Mouse (Mus musculus) right cerebral cortex, postnatal 14 days (tissue): ENCODE results near the gene Rph3a.
"Not testable (repeated sequence)": the region's sequence is repeated elsewhere in the genome, so short reads cannot be mapped to it uniquely, and the experiment has no call there.

Experiments used
- DNase-seq: peaks from one replicate; pipeline ENCODE4 v3.0.0; 2022

Gene Rph3a

DNA sequence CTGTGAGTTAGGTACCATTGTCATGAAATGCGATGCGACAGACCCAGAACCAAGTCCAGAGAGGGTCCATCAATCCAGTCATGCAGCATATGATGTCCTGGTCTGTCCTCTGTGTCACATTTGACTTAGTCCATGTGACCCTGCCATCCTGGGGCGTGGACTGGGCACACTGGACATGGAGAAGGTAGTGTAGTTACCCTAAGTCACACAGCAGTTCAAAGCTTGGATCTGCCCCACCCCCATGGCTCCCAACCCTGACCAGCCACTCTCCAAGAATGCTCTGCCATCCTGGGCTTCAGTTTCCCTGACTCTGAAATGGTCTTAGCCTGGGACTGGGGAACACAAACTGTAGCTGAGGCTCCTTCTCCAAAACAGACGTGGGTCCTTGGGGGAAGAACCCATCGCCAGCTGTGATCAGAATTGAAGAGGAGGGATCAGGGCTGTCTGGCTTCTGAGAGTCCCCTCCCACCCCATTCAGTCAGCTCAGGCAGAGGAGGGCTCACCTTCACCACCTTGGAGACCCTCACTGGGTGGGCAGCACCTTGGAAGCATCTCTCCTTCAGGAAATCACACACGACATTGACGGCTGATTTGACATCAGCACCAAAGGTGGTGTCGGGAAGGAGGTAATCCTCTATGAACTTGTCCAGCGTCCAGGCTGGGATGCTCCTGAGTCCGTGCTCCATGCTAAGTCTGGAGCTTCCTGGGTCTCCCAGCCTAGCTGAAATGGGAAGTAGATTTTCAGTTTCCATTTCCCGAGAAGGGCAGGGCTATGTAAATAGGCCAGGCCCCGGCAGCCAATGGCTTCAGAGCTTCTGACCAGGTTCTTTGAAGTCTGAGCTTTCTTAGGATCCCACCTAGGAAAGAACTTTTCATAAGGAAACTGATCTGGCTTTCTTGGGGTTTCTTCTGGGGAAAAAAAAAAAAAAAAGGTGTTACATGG lies 102.8 kb downstream of the Rph3a start, which contains the start of gene Oas1a:
TSS of gene Oas1a (minus strand) at position 731 of the 943 bp plus-strand sequence.
- not testable (repeated sequence) for DNase-seq

DNA sequence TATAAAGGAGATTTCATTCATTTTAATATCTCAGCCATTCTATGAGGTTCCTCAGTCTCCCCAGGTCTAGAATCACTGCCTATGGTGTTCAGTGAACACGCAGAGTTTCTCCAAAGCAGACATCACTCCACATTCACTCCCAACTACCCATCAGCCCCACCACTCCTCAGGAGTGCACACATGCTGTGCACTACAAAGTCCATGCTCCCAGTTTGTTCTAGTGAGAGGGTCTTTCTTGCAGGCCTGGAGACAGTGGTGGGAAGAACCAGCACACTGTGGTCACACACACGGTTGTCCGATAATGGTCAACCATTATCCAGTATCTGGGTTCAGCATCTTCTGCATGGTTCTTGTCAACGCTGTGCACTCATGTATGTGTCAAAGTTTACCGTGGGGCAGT lies 107.8 kb downstream of the Rph3a start:
- DNase-seq = no peak

DNA sequence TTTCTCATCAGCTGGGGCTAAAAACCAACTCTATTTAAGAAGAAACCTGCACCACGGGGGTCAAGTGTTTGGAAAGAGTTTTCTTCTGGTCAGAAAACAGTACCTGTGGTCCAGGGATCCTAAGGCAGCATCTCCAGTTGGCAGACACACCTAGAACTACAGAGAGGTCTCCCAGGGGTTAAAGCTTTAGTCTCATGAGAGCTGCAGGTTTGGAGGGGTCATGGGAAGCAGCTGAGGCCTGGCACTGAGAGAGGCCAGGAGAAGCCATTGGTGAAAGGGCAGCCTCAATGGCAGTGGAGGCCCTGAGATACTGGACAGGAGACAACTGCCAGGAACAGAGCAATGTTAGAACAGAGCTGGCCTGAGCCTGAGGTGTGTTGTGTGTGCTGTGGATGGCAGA lies 109.2 kb downstream of the Rph3a start:
- DNase-seq = no peak

DNA sequence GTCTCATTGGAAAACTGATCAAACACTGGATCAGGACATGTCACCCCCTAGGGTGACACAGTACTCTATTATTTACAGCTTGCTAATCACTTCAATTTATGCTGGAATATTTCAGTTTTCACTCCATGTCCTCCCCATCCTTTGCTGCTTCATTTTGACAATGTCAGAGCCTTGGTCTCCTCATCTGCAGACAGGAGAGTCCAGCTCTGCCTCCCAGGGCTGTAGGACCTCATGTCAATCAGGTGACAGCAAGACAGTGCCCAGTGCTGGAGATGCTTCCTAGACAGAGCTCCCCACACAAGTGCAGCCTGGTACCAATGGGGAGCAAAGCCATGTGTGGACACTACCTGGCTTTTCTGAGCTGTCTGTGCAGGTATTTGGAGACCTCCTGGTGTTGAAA lies 111.2 kb downstream of the Rph3a start:
- DNase-seq = no peak

DNA sequence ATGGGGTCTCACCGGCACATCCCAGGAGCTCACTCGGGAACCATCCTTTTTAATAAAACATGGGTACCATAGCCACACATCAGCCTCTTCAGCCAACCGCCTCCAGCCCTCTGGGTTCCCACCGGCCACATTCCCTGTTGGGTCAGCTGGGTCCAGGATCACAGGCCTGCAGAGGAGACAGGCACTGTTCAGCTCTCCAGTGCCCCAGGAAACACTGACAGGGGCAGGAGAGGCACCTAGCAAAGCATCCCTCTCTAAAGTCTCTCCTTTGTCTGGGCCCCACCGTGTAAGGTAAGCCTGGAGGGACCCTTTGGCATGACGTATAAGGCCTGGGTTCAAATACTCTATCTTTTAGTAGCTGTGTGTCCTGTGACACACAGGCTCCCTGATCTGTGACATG lies 111.6 kb downstream of the Rph3a start:
- DNase-seq = no peak

DNA sequence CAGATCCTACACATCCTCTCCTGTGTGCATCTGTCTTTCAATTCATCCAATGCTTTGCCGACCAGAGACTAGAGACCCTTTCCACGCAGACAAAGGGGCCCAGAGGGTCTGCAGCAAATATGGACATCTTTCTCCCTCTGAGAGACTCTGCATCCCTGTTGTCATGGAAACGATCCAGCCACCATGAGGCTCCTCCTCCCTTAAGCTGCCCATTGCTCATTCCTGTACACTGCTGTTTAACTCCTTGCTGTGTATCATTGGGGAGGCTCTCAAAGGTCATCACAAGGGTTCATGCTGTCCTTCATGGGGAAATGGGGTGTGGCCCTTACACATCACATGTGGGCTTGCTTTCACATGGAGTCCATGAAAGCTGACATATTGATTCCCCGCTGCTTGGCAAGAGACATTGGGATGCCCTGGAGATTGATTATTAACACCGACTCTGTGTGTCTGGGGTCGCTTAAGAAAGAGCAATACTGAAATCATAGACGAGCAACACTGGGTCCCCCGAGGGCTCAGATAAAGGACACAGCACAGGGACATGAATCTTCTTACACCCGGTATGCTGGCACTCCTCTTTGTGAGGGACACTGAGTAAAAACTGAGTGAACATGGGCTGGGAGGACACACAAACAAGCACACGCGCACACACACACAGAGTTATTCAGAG lies 114.5 kb downstream of the Rph3a start:
- no peak for DNase-seq

DNA sequence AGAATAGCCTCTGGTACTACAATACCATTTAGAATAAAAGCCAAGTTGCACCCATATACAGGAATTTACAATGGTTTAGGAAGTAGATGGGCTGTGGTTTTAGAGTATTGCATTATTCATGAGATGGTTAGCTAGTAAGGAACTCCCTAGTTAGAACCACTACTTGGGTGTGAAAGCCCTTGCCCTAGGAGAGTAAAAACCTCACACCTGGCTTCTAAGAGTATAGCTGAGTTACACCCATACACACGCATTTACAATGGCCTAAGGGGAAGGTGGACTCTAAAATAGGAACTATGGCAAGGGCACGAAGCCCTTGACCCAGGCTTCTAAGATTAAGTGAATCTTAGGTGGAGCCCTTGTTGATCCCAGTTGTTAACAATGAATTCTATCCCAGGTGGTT lies 115.2 kb downstream of the Rph3a start:
- not testable (repeated sequence) for DNase-seq

DNA sequence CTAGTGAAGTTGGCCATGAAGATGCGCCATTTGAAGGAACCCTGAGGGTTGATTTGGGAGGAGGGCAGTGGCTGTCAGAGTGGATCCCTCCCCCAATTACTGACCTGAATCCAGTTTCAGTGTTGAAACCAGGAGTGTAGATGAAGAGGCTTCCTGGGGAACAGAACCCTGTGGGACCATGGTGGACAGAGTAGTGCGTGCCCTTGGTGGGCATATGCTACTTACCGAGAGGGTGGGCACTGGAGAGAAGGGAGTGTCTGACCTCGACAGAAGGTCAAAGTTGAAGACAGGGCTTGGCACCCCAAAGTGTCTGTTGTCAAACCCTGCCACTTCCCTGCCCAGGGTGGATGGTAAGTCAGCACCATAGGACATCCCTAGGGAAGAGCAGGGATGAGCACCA lies 116.0 kb downstream of the Rph3a start:
- not testable (repeated sequence) for DNase-seq

DNA sequence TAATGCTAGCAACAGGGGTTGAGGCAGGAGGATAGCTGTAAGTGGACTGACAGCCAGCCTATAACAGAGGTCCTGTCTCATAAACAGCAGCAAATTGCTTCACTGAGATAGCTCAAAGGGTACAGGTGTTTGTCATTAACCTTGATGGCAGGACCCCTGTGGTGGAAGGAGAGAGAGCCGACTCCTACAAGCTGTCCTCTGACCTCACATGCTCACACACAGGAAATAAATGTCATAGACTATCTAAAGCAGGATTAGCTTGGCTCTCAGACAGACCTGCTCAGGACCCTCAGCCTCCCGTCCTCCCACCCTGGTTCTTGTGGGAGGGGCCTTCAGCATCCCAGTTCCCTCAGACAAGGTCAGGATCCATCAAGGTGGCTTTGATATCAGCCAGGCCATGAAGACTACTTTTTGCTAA lies 117.6 kb downstream of the Rph3a start:
- no peak for DNase-seq

DNA sequence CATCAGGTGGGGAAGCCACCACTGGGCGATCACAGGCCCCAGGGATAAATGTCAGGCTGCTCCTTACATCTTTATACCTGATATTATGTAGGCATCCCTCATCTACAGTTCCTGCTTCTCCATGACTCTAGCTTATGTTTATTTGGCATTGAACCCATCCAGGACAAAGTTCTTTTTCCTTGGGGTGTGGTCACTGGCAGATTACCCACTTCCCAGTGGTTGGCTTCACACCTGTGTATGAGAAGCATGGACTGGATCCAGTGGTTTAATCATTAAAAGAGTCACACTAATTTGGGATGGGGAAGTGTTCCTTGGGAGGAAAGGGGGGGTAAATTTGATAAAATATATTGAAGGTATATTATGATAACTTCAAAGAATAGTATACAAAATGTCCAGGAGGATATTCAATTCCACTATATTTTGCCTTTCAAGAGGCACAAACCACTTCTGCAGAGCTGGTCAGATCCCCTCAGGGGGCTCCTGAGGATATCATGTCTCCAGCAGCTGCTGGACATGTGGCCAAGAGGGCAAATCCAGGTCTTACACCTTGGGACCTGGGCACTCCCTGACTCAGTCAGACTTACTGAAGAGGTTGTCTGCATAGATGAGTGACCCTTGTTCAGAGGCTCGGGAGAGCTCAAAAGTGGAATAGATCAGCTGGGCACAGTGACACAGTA lies 118.2 kb downstream of the Rph3a start:
- not testable (repeated sequence) for DNase-seq

DNA sequence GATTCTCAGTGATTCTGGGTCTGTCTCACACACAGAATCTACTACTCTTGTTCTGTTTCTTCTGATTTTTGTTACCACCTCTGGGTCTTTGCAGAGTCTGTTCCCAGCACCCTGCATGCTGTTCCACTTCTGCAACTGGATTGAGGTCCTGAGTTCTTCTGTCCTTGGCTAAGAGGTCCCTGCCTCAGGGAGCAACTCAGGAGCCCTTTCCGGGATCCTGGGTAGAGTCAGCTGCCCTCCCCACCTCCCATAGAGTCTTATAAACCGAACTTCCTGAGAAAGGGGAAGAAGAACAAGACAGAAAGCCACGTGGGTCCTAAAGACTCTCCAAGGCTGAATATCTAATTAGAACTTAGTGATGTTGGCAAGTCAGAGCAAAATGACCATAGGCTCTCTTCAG lies 118.9 kb downstream of the Rph3a start:
- DNase-seq = no peak
